Mouse (Mus musculus) C2C12 (cell line): ENCODE data around the gene Cd36.

ENCODE experiments used
- CEBPB ChIP-seq: IDR thresholded peaks from one replicate; pipeline ENCODE4 v1.6.1; 2011; ENCODE audit warnings: low read depth, mild to moderate bottlenecking, control low read depth, moderate library complexity
- CTCF ChIP-seq: IDR thresholded peaks from one replicate; pipeline ENCODE4 v1.5.1; 2011; ENCODE audit not compliant: control insufficient read depth, insufficient read depth, insufficient read length
- MAX ChIP-seq: IDR thresholded peaks from one replicate; pipeline ENCODE4 v1.6.1; 2011; ENCODE audit warnings: mild to moderate bottlenecking, control low read depth
- MYOD1 ChIP-seq: IDR thresholded peaks from one replicate; pipeline ENCODE4 v1.6.1; 2011; ENCODE audit warnings: low read depth; ENCODE audit not compliant: control insufficient read depth, insufficient read length
- USF1 ChIP-seq: IDR thresholded peaks from one replicate; pipeline ENCODE4 v1.6.1; 2011; ENCODE audit warnings: low read depth, mild to moderate bottlenecking, control low read depth, moderate library complexity

GRCm38 (mm10) chr5:17830536-17830935, 58.1 kb downstream of the Cd36 start:
- TF ChIP-seq CTCF (no peak), USF1 (no peak), MAX (no peak), MYOD1 (no peak), CEBPB (no peak)
